Mouse (Mus musculus) CD8-positive naive resting alpha-beta T cell, adult 2 months (primary cell): ENCODE data around the gene Shpk.

Source experiments
- DNase-seq, 2 experiments: peaks; one replicate each; pipeline ENCODE4 v3.0.0; 2022; ENCODE audit warnings: low read depth in 2 of 2, low spot score in 2 of 2

Shpk gene

DNA sequence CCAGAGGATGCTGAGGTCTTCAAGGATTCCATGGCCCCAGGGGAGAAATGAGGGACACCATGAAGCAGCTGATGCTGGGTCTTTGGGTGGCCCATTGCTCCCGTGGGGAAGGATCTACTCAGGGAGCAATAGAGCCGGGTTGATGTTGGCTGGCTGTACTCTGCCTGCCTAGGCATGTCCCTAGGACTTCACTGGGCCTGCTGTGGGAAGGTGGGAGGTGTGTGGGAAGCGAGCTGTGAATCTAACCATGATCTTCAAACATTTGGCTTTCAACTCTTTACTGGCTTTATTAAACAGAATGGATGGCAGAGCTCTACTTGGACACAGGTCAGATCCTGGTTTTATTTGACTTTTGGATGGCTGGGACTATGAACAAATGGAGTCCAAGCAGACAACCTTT lies 61.2 kb downstream of the Shpk start:
- DNase-seq, result no peak

DNA sequence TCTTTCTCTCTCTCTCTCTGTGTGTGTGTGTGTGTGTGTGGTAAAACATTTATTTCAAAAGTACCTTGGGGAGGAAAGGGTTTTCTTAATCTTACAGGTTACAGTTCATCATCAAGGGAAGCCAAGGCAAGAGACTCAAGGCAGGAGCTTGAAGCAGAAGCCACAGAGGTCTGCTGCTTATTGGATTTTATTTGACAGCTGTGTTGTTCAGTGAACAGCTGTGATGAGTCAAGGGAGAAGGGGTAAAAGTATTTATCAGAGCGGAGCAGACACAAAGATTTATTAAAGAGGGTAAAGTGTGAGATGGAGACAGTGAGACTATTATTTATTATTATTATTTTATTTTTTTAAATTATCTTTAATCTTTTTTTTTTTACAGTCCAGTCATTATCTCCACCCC lies 62.1 kb downstream of the Shpk start:
- DNase-seq, result no peak

DNA sequence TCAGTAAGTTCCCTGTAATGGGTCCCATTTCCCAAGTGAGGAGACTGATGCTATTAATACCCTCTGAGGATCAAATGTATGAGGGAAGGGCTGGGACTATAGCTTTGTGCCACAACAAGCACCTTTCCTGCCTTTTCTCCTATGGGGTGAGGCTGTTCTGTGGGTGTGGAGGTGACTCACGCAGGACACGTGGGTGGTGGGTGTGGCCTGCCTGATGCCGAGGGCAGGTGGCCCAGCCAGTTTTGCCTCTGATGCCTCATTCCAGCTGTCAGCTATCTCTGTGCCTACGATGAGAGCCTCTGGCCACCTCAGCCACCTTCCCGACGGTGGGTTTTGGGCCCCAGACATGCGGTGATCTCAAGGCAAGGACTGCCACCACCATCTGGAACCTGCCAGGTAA lies 68.0 kb downstream of the Shpk start, which contains the start of gene Trpv3:
TSS of gene Trpv3 (plus strand) at position 122 of the 400 bp plus-strand sequence.
- no peak for DNase-seq
